Mouse (Mus musculus) limb, embryonic 14.5 days (tissue): ENCODE measurements at regions not wholly inside any gene's neighbourhood (a gene's known extent, or its start where the extent isn't known, plus 50 kb on each side); places are given as distances from the start of the nearest gene placed in this dataset.

ENCODE experiments used
- ATAC-seq: fragments of 200-750 bp; cut with Nextera tagmentation; 2 replicates; pipeline ENCODE4 v1.8.0; 2017; ENCODE audit warnings: low read depth, moderate number of reproducible peaks, moderate TSS enrichment; ENCODE audit not compliant: low FRiP score
- DNase-seq: peaks from one replicate; pipeline ENCODE4 v3.0.0-alpha.2; 2015; ENCODE audit warnings: low spot score
- H3K27ac ChIP-seq: fragments of 300-500 bp; sonication (generic); replicated peaks from 2 replicates; pipeline ENCODE4 v1.5.1; 2014; ENCODE audit warnings: low read depth, mild to moderate bottlenecking, low read length, moderate library complexity, mixed read lengths
- H3K27me3 ChIP-seq: fragments of 300-500 bp; sonication (generic); 2 replicates; pipeline ENCODE4 v1.6.1; 2014; ENCODE audit warnings: low read length, mixed read lengths; ENCODE audit not compliant: control insufficient read depth, insufficient read depth
- H3K36me3 ChIP-seq: fragments of 300-500 bp; sonication (generic); 2 replicates; pipeline ENCODE4 v1.6.1; 2014; ENCODE audit warnings: mild to moderate bottlenecking, low read length, moderate library complexity, mixed read lengths; ENCODE audit not compliant: control insufficient read depth, insufficient read depth
- H3K4me1 ChIP-seq: fragments of 300-500 bp; sonication (generic); 2 replicates; pipeline ENCODE4 v1.6.1; 2014; ENCODE audit warnings: antibody characterized with exemption, low read length, mixed read lengths; ENCODE audit not compliant: control insufficient read depth, insufficient read depth
- H3K4me2 ChIP-seq: fragments of 300-500 bp; sonication (generic); replicated peaks from 2 replicates; pipeline ENCODE4 v1.6.1; 2014; ENCODE audit warnings: low read depth, mild to moderate bottlenecking, low read length, moderate library complexity; ENCODE audit not compliant: severe bottlenecking
- H3K4me3 ChIP-seq: fragments of 300-500 bp; sonication (generic); replicated peaks from 2 replicates; pipeline ENCODE4 v1.5.1; 2014; ENCODE audit warnings: low read length
- H3K9ac ChIP-seq: fragments of 300-500 bp; sonication (generic); 2 replicates; pipeline ENCODE4 v1.6.1; 2014; ENCODE audit warnings: mild to moderate bottlenecking, low read depth, low read length, moderate library complexity; ENCODE audit not compliant: severe bottlenecking
- H3K9me3 ChIP-seq: fragments of 300-500 bp; sonication (generic); 2 replicates; pipeline ENCODE4 v1.6.1; 2016; ENCODE audit warnings: low read length; ENCODE audit not compliant: control insufficient read depth
- POLR2A ChIP-seq: fragments of 200-500 bp; IDR thresholded peaks from 2 replicates; pipeline ENCODE4 v1.8.0; 2012; ENCODE audit warnings: inconsistent platforms, mild to moderate bottlenecking, moderate library complexity, borderline replicate concordance; ENCODE audit not compliant: insufficient read depth, insufficient read length; ENCODE audit errors: extremely low read depth
- WGBS: fragments of 180-500 bp; shearing (Covaris S2); extraction: QIAGEN DNeasy Blood & Tissue Kit; methylation state at CpG from one replicate; pipeline ENCODE4 v1.1.7; 2014; 5-methylcytosine and 5-hydroxymethylcytosine counted together

- Histone ChIP-seq H3K9ac (no peak overlapping the region), H3K27me3 (peaks cover 13% of the 10 kb centered on the region), H3K4me3 (no peak overlapping the region), H3K27ac (no peak overlapping the region), H3K4me1 (peaks cover 17% of the 10 kb centered on the region), H3K4me2 (no peak overlapping the region), H3K36me3 (peaks cover 7% of the 10 kb centered on the region; the same call in 1 of the 2 replicates), H3K9me3 (no peaks in the 10 kb centered on the region)
- no peak for DNase-seq
- TF ChIP-seq POLR2A, result no peak
- 63% methylated on average over 12 of the region's 12 CpGs for WGBS
- ATAC-seq, result no peak
Observed at GRCm38 (mm10) chr15:85665181-85665821, 69.5 kb upstream of the Ppara start.

GRCm38 (mm10) chr15:85666496-85666895, 68.3 kb upstream of the Ppara start:
- WGBS, result 74% methylated on average over 9 of the region's 9 CpGs
- no peak for TF ChIP-seq POLR2A
- no peak for ATAC-seq
- H3K9me3 ChIP-seq, result no peaks in the 10 kb centered on the region
- H3K27me3 ChIP-seq, result peaks cover 2% of the 10 kb centered on the region; the same call in 1 of the 2 replicates
- peaks cover 17% of the 10 kb centered on the region for H3K4me1 ChIP-seq
- DNase-seq, result no peak
- no peak overlapping the region for H3K4me3 ChIP-seq
- no peak overlapping the region for H3K9ac ChIP-seq
- no peak overlapping the region for H3K27ac ChIP-seq
- H3K36me3 ChIP-seq, result peaks cover 2% of the 10 kb centered on the region; the same call in 1 of the 2 replicates
- no peak overlapping the region for H3K4me2 ChIP-seq

GRCm38 (mm10) chr15:85667381-85667791, 67.4 kb upstream of the Ppara start:
- H3K36me3 ChIP-seq, result no peaks in the 10 kb centered on the region
- H3K4me1 ChIP-seq, result peaks cover 17% of the 10 kb centered on the region
- no peak overlapping the region for H3K27ac ChIP-seq
- no peak overlapping the region for H3K9ac ChIP-seq
- no peak overlapping the region for H3K4me2 ChIP-seq
- WGBS, result 57% methylated on average over 12 of the region's 12 CpGs
- no peak overlapping the region for H3K4me3 ChIP-seq
- no peak for DNase-seq
- ATAC-seq, result no peak
- TF ChIP-seq POLR2A, result no peak
- no peaks in the 10 kb centered on the region for H3K9me3 ChIP-seq
- H3K27me3 ChIP-seq, result 0 out of 2 replicates have a peak, but pooled peaks cover 2% of the 10 kb centered on the region

- H3K4me2 ChIP-seq, result no peak overlapping the region
- no peak overlapping the region for H3K4me3 ChIP-seq
- H3K27me3 ChIP-seq, result 0 out of 2 replicates have a peak, but pooled peaks cover 2% of the 10 kb centered on the region
- 68% methylated on average over 7 of the region's 7 CpGs for WGBS
- TF ChIP-seq POLR2A, result no peak
- H3K9ac ChIP-seq, result no peak overlapping the region
- ATAC-seq (no peak), DNase-seq (no peak)
- H3K36me3 ChIP-seq, result no peaks in the 10 kb centered on the region
- no peaks in the 10 kb centered on the region for H3K9me3 ChIP-seq
- H3K27ac ChIP-seq, result no peak overlapping the region
- peaks cover 24% of the 10 kb centered on the region for H3K4me1 ChIP-seq
Observed at GRCm38 (mm10) chr15:85667906-85668590, 66.7 kb upstream of the Ppara start.

- peak overlapping the region; percentile 95; the same call in 1 of the 2 replicates for H3K4me3 ChIP-seq
- H3K27ac ChIP-seq, result no peak overlapping the region
- H3K9ac ChIP-seq, result 0 out of 2 replicates have a peak overlapping the region, but pooled peaks have one; percentile 5
- 0 out of 2 replicates have a peak, but pooled peaks cover 2% of the 10 kb centered on the region for H3K27me3 ChIP-seq
- ATAC-seq, result no peak
- 59% methylated on average over 9 of the region's 9 CpGs for WGBS
- DNase-seq, result no peak
- no peak for TF ChIP-seq POLR2A
- H3K36me3 ChIP-seq, result peaks cover 5% of the 10 kb centered on the region; the same call in 1 of the 2 replicates
- H3K9me3 ChIP-seq, result no peaks in the 10 kb centered on the region
- H3K4me1 ChIP-seq, result peaks cover 31% of the 10 kb centered on the region
- peak overlapping the region; percentile 77 for H3K4me2 ChIP-seq
Observed at GRCm38 (mm10) chr15:85668871-85669651, 65.7 kb upstream of the Ppara start.
